Mouse (Mus musculus): ENCODE data around the gene Fntb.

Gene Fntb

GRCm38 (mm10) chr12:76954698-76955423 lies 189.5 kb downstream of the Fntb start:
- DNase-seq (ENCODE audit: low read depth, low spot score): peak; percentile 93

- DNase-seq (ENCODE audit: low read depth, low spot score): peak; percentile 52
Measured at GRCm38 (mm10) chr12:76957688-76958087, 192.3 kb downstream of the Fntb start.

GRCm38 (mm10) chr12:76961052-76961931 lies 195.9 kb downstream of the Fntb start:
- no peak for DNase-seq (ENCODE audit: low read depth, low spot score)

- DNase-seq (ENCODE audit: low read depth, low spot score): peak; percentile 99
Measured at GRCm38 (mm10) chr12:76961932-76962891, 196.8 kb downstream of the Fntb start, which contains the start of gene Max. Gene Max, minus strand, starts transcription at chr12:76962201.

- no peak for DNase-seq (ENCODE audit: low read depth, low spot score)
Measured at GRCm38 (mm10) chr12:76965089-76965488, 199.7 kb downstream of the Fntb start.

- no peak for DNase-seq (ENCODE audit: low read depth, low spot score)
Measured at GRCm38 (mm10) chr12:76965876-76966275, 200.5 kb downstream of the Fntb start.

All from skeletal muscle tissue, adult 2 months (tissue).